Mouse (Mus musculus) olfactory bulb, adult 2 months (tissue): ENCODE data around the gene Fam72a. TPM values are rescaled to one million over a fixed set of nuclear protein-coding genes. Genes with fewer than 3 reads are reported as not detected.

ENCODE experiments used
- H3K27ac ChIP-seq: fragments of 200-500 bp; 2 replicates; pipeline ENCODE4 v1.5.1; 2012; ENCODE audit warnings: low read depth, low read length; ENCODE audit not compliant: insufficient read depth
- H3K4me1 ChIP-seq: fragments of 200-500 bp; 2 replicates; pipeline ENCODE4 v1.6.1; 2012; ENCODE audit warnings: low read length; ENCODE audit not compliant: control insufficient read depth, insufficient read depth
- H3K4me3 ChIP-seq: fragments of 200-500 bp; 2 replicates; pipeline ENCODE4 v1.5.1; 2012; ENCODE audit warnings: mild to moderate bottlenecking, low read depth, low read length, moderate library complexity; ENCODE audit not compliant: insufficient read depth
- CTCF ChIP-seq: fragments of 200-500 bp; IDR thresholded peaks from 2 replicates; pipeline ENCODE4 v1.5.1; 2012; ENCODE audit warnings: low read depth, mild to moderate bottlenecking, low read length, moderate library complexity; ENCODE audit not compliant: insufficient read depth
- POLR2A ChIP-seq: fragments of 200-500 bp; IDR thresholded peaks from 2 replicates; pipeline ENCODE4 v1.6.1; 2012; ENCODE audit warnings: mild to moderate bottlenecking, low read depth, low read length, moderate library complexity; ENCODE audit not compliant: insufficient read depth
- WGBS: fragments of 180-500 bp; shearing (Covaris S2); methylation state at CpG from one replicate; pipeline ENCODE4 v1.1.7; 2018; 5-methylcytosine and 5-hydroxymethylcytosine counted together
- polyA plus RNA-seq: library from polyadenylated mRNA; stranded (reverse); fragments of >200 nt; gene quantifications from 2 replicates; pipeline ENCODE4 v1.2.4, GENCODE M21; 2012; ENCODE audit warnings: low replicate concordance; ENCODE audit not compliant: missing spikeins, insufficient read depth, insufficient read length

The Fam72a gene
- polyA plus RNA-seq, 1 experiment: not detected

DNA sequence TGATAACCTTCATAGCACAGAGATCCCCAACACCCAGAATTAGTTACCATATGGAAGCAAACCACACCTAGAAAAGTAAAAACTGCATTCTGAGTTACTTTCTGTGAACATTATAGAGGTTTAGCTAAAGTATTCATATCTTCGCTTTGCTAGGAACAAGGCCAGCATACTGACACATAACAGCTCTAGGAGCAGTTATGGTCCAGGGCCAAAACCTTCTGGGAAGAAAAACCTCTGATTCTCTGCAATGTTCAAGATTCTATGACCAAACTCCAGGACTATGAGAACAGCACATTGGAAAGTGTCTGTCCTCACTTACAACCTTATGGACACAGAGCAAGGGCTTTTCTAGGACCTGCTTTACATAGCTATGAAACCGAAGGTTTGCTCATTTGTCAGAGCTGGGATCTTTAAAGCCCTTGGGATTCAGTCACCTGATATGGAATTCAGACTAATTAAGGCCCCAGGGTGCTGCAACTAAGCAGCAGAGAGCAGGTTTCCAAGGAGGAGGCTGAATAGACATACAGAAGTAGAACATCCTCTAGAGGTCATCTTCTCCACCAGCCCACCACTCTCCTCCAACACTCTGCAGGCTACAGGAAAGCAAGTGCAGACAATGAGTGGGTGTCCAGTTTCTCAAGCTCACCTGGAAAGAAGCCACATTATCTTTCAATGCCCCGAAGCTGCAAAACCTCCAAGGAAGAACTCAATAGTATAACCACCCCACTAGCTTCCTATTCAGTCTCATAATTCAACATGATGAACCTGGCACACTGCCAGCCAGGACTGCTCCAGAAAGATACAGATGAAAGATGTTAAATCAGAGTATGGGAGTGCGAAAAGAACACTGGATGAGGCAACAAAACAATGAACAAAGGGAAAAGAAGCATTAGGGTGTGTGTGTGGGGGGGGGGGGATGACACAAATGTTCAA lies 33.5 kb upstream of the Fam72a start:
- no peak overlapping the region for H3K27ac ChIP-seq

GRCm38 (mm10) chr1:131498231-131498630 lies 29.5 kb upstream of the Fam72a start:
- H3K4me1 ChIP-seq: no peaks in the 10 kb centered on the region
- WGBS: 95% methylated on average over 1 of the region's 1 CpGs
- TF ChIP-seq CTCF: no peak
- TF ChIP-seq POLR2A: no peak
- no peak overlapping the region for H3K4me3 ChIP-seq
- H3K27ac ChIP-seq: no peak overlapping the region

More for the DNA sequence above, 33.5 kb upstream of the Fam72a start:
- Histone ChIP-seq H3K4me3 (no peak overlapping the region), H3K4me1 (peaks cover 2% of the 10 kb centered on the region; the same call in 1 of the 2 replicates)
- WGBS: 69% methylated on average over 4 of the region's 4 CpGs
- TF ChIP-seq POLR2A (no peak), CTCF (no peak)

DNA sequence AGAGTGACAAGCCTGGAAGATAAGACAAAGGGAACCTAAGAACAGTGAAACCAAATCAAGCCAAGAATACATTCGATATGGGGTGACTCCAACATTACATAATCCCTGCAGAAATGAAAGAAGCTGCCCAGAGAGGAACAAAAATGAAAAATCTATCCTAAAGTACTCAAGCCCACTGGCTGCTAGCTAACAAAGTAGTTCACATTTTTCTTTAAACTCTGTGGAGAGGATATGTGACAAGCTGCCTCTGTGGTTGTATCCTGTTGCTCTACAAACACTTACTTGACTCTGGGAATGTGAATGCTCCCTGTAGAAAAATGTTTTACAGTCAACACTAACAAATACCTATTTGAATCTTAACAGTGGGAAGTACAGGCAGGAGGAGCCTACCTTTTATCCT lies 26.0 kb upstream of the Fam72a start:
- TF ChIP-seq CTCF: no peak
- Histone ChIP-seq H3K27ac (no peak overlapping the region), H3K4me1 (0 out of 2 replicates have a peak, but pooled peaks cover 2% of the 10 kb centered on the region), H3K4me3 (no peak overlapping the region)
- 71% methylated on average over 1 of the region's 1 CpGs for WGBS

DNA sequence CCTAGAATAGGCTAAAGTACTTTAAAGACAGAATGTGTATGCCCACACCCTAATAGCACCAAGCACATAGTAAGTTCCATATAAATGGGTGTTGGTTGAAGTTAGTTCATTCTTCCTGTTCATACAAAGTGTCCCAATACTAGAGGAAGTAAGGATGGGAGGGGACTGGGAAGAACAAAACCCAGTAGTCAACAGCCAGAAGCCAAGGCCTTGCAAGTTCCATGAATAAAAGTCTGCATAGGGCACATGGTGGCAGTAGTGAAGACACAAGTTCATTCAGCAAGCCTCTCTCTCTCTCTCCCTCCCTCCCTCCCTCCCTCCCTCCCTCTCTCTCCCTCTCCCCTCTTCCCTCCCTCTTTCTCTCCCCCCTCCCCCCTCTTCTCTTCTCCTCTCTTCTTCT lies 16.6 kb upstream of the Fam72a start:
- TF ChIP-seq POLR2A: no peak
- no peak for TF ChIP-seq CTCF
- 0 out of 2 replicates have a peak, but pooled peaks cover 2% of the 10 kb centered on the region for H3K4me1 ChIP-seq
- no peak overlapping the region for H3K27ac ChIP-seq
- H3K4me3 ChIP-seq: no peak overlapping the region

- H3K27ac ChIP-seq: no peak overlapping the region
- no peak for TF ChIP-seq POLR2A
- TF ChIP-seq CTCF: no peak
- H3K4me1 ChIP-seq: no peaks in the 10 kb centered on the region
- H3K4me3 ChIP-seq: no peak overlapping the region
- WGBS: 65% methylated on average over 3 of the region's 3 CpGs
Measured at GRCm38 (mm10) chr1:131511661-131512500, 15.8 kb upstream of the Fam72a start.

DNA sequence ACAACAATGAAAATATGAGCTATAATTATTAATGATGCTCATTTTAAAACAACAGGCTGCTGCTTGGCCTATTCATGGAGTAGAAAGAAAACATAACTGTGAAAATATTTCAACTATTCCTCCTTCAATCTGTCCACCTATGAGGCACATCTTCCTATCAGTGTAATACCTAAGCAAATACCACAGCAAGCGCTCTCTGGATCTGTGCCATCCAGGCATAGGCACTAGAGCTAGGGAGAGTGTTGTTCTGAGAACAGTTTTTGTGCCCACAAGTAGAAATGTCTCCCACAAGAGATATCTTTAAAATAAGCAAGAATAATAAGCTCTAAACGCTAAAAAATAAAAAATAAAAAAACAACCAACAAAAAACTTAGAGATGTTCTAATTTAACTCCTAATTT lies 14.6 kb upstream of the Fam72a start:
- no peak overlapping the region for H3K27ac ChIP-seq
- TF ChIP-seq POLR2A: no peak
- 80% methylated on average over 2 of the region's 2 CpGs for WGBS
- H3K4me1 ChIP-seq: no peaks in the 10 kb centered on the region
- no peak overlapping the region for H3K4me3 ChIP-seq

DNA sequence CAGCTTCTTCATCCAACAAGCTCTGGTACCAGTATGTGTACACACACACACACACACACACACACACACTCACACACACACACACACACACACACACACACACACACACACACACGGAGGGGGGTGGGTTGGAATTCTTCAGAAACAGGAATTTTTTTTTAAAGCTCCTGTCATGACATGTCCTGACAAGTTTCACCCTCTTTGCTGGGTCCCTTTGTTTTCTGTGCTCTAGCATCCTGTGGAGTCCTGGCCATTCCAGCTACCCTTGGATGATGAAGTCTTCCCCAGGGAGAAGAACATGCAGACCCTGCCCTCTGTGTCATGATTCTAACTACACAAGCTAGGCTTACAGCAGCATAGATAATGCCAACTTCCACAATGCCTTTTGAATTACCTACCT lies 13.5 kb upstream of the Fam72a start:
- Histone ChIP-seq H3K4me3 (no peak overlapping the region), H3K27ac (no peak overlapping the region), H3K4me1 (no peaks in the 10 kb centered on the region)
- TF ChIP-seq POLR2A (no peak), CTCF (no peak)
- 48% methylated on average over 1 of the region's 1 CpGs for WGBS

GRCm38 (mm10) chr1:131516588-131516987 lies 11.1 kb upstream of the Fam72a start:
- H3K27ac ChIP-seq: no peak overlapping the region
- TF ChIP-seq POLR2A: no peak
- TF ChIP-seq CTCF: no peak
- WGBS: 97% methylated on average over 3 of the region's 3 CpGs
- no peak overlapping the region for H3K4me3 ChIP-seq
- H3K4me1 ChIP-seq: no peaks in the 10 kb centered on the region

GRCm38 (mm10) chr1:131523794-131524193 lies 3.9 kb upstream of the Fam72a start:
- H3K4me1 ChIP-seq: no peaks in the 10 kb centered on the region
- TF ChIP-seq POLR2A (no peak), CTCF (no peak)
- no peak overlapping the region for H3K27ac ChIP-seq
- 29% methylated on average over 3 of the region's 3 CpGs for WGBS
- peak overlapping the region; percentile 28; the same call in 1 of the 2 replicates for H3K4me3 ChIP-seq
